Mouse (Mus musculus) embryonic fibroblast, embryonic 13.5 days (primary cell): ENCODE measurements around the gene Hoxc13.

Source experiments
- CTCF ChIP-seq: IDR thresholded peaks from 2 replicates; pipeline ENCODE4 v1.5.1; 2011; ENCODE audit warnings: mild to moderate bottlenecking, control low read depth, low read length, moderate library complexity, borderline replicate concordance; ENCODE audit not compliant: insufficient read depth
- POLR2A ChIP-seq: IDR thresholded peaks from 2 replicates; pipeline ENCODE4 v1.6.1; 2011; ENCODE audit warnings: low read depth, mild to moderate bottlenecking, control low read depth, low read length, moderate library complexity

- TF ChIP-seq CTCF = no peak
- TF ChIP-seq POLR2A = no peak
Measured at GRCm38 (mm10) chr15:102972254-102972653, 51.4 kb downstream of the Hoxc13 start.
